Mouse (Mus musculus) fibroblast of lung, adult 2 months (primary cell): ENCODE data around the gene Itpr3.

Source experiments
- DNase-seq: peaks from one replicate; pipeline ENCODE4 v3.0.0-alpha.2; 2011; ENCODE audit warnings: low read depth

Itpr3 gene

GRCm38 (mm10) chr17:27038335-27039050, 18.6 kb upstream of the Itpr3 start:
- DNase-seq, result peak; percentile 93

- DNase-seq, result no peak
These were observed 17.5 kb upstream of the Itpr3 start for GRCm38 (mm10) chr17:27039432-27040102.

GRCm38 (mm10) chr17:27040304-27041045, 16.6 kb upstream of the Itpr3 start:
- DNase-seq, result no peak

- DNase-seq, result no peak
These were observed 15.9 kb upstream of the Itpr3 start for GRCm38 (mm10) chr17:27041046-27041786.

- no peak for DNase-seq
These were observed 15.4 kb upstream of the Itpr3 start for GRCm38 (mm10) chr17:27041787-27042055.

- DNase-seq, result no peak
These were observed 14.3 kb upstream of the Itpr3 start for GRCm38 (mm10) chr17:27042840-27043239.

- DNase-seq, result no peak
These were observed 11.9 kb upstream of the Itpr3 start for GRCm38 (mm10) chr17:27045164-27045563.

- DNase-seq, result no peak
These were observed 9.2 kb upstream of the Itpr3 start for GRCm38 (mm10) chr17:27047762-27048444.

GRCm38 (mm10) chr17:27048445-27049239, 8.5 kb upstream of the Itpr3 start:
- no peak for DNase-seq

- no peak for DNase-seq
These were observed 6.3 kb upstream of the Itpr3 start for GRCm38 (mm10) chr17:27050853-27051252.

GRCm38 (mm10) chr17:27051514-27051913, 5.6 kb upstream of the Itpr3 start:
- DNase-seq, result peak; percentile 66

- DNase-seq, result peak; percentile 73
These were observed 934 bp upstream of the Itpr3 start for GRCm38 (mm10) chr17:27056170-27056569.

GRCm38 (mm10) chr17:27057517-27058055, 482 bp downstream of the Itpr3 start:
- DNase-seq, result no peak

- DNase-seq, result no peak
These were observed 3.6 kb downstream of the Itpr3 start for GRCm38 (mm10) chr17:27060698-27061097.

- no peak for DNase-seq
These were observed 4.6 kb downstream of the Itpr3 start for GRCm38 (mm10) chr17:27061727-27062126.

GRCm38 (mm10) chr17:27062684-27063083, 5.6 kb downstream of the Itpr3 start:
- DNase-seq, result no peak

GRCm38 (mm10) chr17:27063717-27064116, 6.6 kb downstream of the Itpr3 start:
- no peak for DNase-seq

- DNase-seq, result no peak
These were observed 7.1 kb downstream of the Itpr3 start for GRCm38 (mm10) chr17:27064195-27064594.

- no peak for DNase-seq
These were observed 9.0 kb downstream of the Itpr3 start for GRCm38 (mm10) chr17:27066065-27066464.

GRCm38 (mm10) chr17:27069071-27069470, 12.0 kb downstream of the Itpr3 start:
- DNase-seq, result no peak

GRCm38 (mm10) chr17:27070913-27071312, 13.8 kb downstream of the Itpr3 start:
- DNase-seq, result no peak
